ENCODE assay signal across 9 mouse cellular contexts in genomic region chr2:180755896-180756295, GRCm38 (mm10). TPM values are rescaled to one million over a fixed set of nuclear protein-coding genes. Genes with fewer than 3 reads are reported as not detected.
A peak's percentile ranks its signal among the peaks of the same experiment; 100 is the strongest.
DNase-seq lines count a peak whose midpoint lies in the region; ATAC-seq and TF ChIP-seq lines count a peak whose summit lies in the region.
"Had no signal": no experiment of that assay in that cellular context is flagged by ENCODE, and none has a peak within 500 bp of the region (broad histone marks: within the 10 kb centered on the region; RNA-seq: fewer than 3 reads in every experiment).

No protein-coding gene starts in this region.

- H3K4me1 ChIP-seq in stomach, embryonic 16.5 days (ENCODE audit: control insufficient read depth, insufficient read depth, low read length): no peaks in the 10 kb centered on the region
- H3K4me1 ChIP-seq in intestine, postnatal 0 days (replicated peaks; ENCODE audit: control insufficient read depth, insufficient read depth, low read length): no peaks in the 10 kb centered on the region
- H3K4me1 ChIP-seq: embryonic facial prominence, embryonic 15.5 days had no signal

- H3K9ac ChIP-seq in stomach, embryonic 16.5 days (ENCODE audit: low read length): no peak overlapping the region
- H3K9ac ChIP-seq in intestine, postnatal 0 days (ENCODE audit: low read depth, low read length): no peak overlapping the region
- H3K9ac ChIP-seq: embryonic facial prominence, embryonic 15.5 days had no signal

- H3K27me3 ChIP-seq in stomach, embryonic 16.5 days (ENCODE audit: control insufficient read depth, insufficient read depth, low read length): no peaks in the 10 kb centered on the region; the same call in 1 of the 2 replicates
- H3K27me3 ChIP-seq in intestine, postnatal 0 days (replicated peaks; ENCODE audit: control insufficient read depth, insufficient read depth, low read length): 0 out of 2 replicates have a peak, but pooled peaks cover 5% of the 10 kb centered on the region

- no peaks in the 10 kb centered on the region for H3K9me3 ChIP-seq in stomach, embryonic 16.5 days (replicated peaks; ENCODE audit: control insufficient read depth, low read length)
- no peaks in the 10 kb centered on the region for H3K9me3 ChIP-seq in intestine, postnatal 0 days (ENCODE audit: control insufficient read depth)
- H3K9me3 ChIP-seq: embryonic facial prominence, embryonic 15.5 days had no signal

- no peak overlapping the region for H3K4me3 ChIP-seq in stomach, embryonic 16.5 days (replicated peaks; ENCODE audit: low read length)
- H3K4me3 ChIP-seq in intestine, postnatal 0 days (ENCODE audit: low read depth, low read length): no peak overlapping the region
- H3K4me3 ChIP-seq: embryonic facial prominence, embryonic 15.5 days had no signal

- H3K27ac ChIP-seq in stomach, embryonic 16.5 days (ENCODE audit: low read length): no peak overlapping the region
- H3K27ac ChIP-seq in intestine, postnatal 0 days (ENCODE audit: low read depth, low read length): no peak overlapping the region
- H3K27ac ChIP-seq: embryonic facial prominence, embryonic 15.5 days had no signal

- no peak overlapping the region for H3K4me2 ChIP-seq in stomach, embryonic 16.5 days (ENCODE audit: low read depth, low read length)
- no peak overlapping the region for H3K4me2 ChIP-seq in intestine, postnatal 0 days (replicated peaks; ENCODE audit: low read depth)
- H3K4me2 ChIP-seq: embryonic facial prominence, embryonic 15.5 days had no signal

- peak; percentile 29; the same call in 1 of the 2 replicates for ATAC-seq in stomach, embryonic 16.5 days (ENCODE audit: insufficient read depth, low FRiP score)
- no peak for ATAC-seq in cerebellum, adult (ENCODE audit: insufficient number of reproducible peaks, low FRiP score, low TSS enrichment)
- no peak for ATAC-seq in intestine, postnatal 0 days

- whole genome bisulfite sequencing in stomach, embryonic 16.5 days: 5% methylated on average over 8 of the region's 8 CpGs
- WGBS in intestine, postnatal 0 days: 1% methylated on average over 8 of the region's 8 CpGs

- peak; percentile 41 to 72 for DNase-seq in adrenal gland, adult (ENCODE audit: inconsistent age in 2 of 2, low spot score in 1 of 2)
- no peak for DNase-seq in adrenal gland, adult 8-10 months
- peak; percentile 30 for DNase-seq in urinary bladder, postnatal 10 days (ENCODE audit: low spot score)
- no peak for DNase-seq in urinary bladder, adult 2 months (ENCODE audit: low spot score)
- peak; percentile 66 to 67 for DNase-seq in kidney, postnatal 25 days

- H3K36me3 ChIP-seq in stomach, embryonic 16.5 days (ENCODE audit: control insufficient read depth, insufficient read depth, low read length): no peaks in the 10 kb centered on the region
- H3K36me3 ChIP-seq in intestine, postnatal 0 days (ENCODE audit: control insufficient read depth, insufficient read depth): no peaks in the 10 kb centered on the region
- H3K36me3 ChIP-seq: embryonic facial prominence, embryonic 15.5 days had no signal

- TF ChIP-seq CTCF in intestine, postnatal 0 days (IDR thresholded peaks at IDR 0.05; ENCODE audit: low read depth): no peak

RNA-seq across cellular contexts. Expression of gene Bhlhe23, which starts 20.8 kb away (rescaled TPM):
- total RNA-seq in adrenal gland, adult 8-10 months (2022): not detected
- not detected in 2 replicates for polyA plus RNA-seq in urinary bladder, adult 2 months (2012; rRNA removed)
- not detected in 2 replicates for polyA plus RNA-seq in stomach, embryonic 16.5 days (2015; fragmentation: Nextera tagmentation; extraction: Ambion mirVana)
- polyA plus RNA-seq in intestine, postnatal 0 days (2015; fragmentation: Nextera tagmentation; extraction: Ambion mirVana): not detected in 2 replicates
- polyA plus RNA-seq: embryonic facial prominence, embryonic 15.5 days had no signal

RNA-seq across cellular contexts. Expression of gene Slc17a9, which starts 30.8 kb away (rescaled TPM):
- total RNA-seq in adrenal gland, adult 8-10 months (2022): 1 to 10 TPM in 2 of 4 experiments, under 1 TPM in 2; 0.81 to 2.3 (median 1.1) TPM
- polyA plus RNA-seq in urinary bladder, adult 2 months (2012; rRNA removed): 4.6 and 5.3 TPM in 2 replicates
- polyA plus RNA-seq in stomach, embryonic 16.5 days (2015; fragmentation: Nextera tagmentation; extraction: Ambion mirVana): 4.9 and 5.1 TPM in 2 replicates
- 2.3 and 3.1 TPM in 2 replicates for polyA plus RNA-seq in intestine, postnatal 0 days (2015; fragmentation: Nextera tagmentation; extraction: Ambion mirVana)

RNA-seq across cellular contexts. Expression of gene Gid8, which starts 46.0 kb away (rescaled TPM):
- total RNA-seq in adrenal gland, adult 8-10 months (2022): 10 to 100 TPM; 58.4 to 65.5 (median 64.0) TPM
- polyA plus RNA-seq in urinary bladder, adult 2 months (2012; rRNA removed): 59.7 and 64.6 TPM in 2 replicates
- 60.7 and 65.8 TPM in 2 replicates for polyA plus RNA-seq in stomach, embryonic 16.5 days (2015; fragmentation: Nextera tagmentation; extraction: Ambion mirVana)
- polyA plus RNA-seq in intestine, postnatal 0 days (2015; fragmentation: Nextera tagmentation; extraction: Ambion mirVana): 36.6 and 38.0 TPM in 2 replicates

RNA-seq across cellular contexts. Expression of gene Dido1, which starts 46.1 kb away (rescaled TPM):
- total RNA-seq in adrenal gland, adult 8-10 months (2022): 10 to 100 TPM; 41.3 to 60.8 (median 49.4) TPM
- 24.7 and 25.8 TPM in 2 replicates for polyA plus RNA-seq in urinary bladder, adult 2 months (2012; rRNA removed)
- polyA plus RNA-seq in stomach, embryonic 16.5 days (2015; fragmentation: Nextera tagmentation; extraction: Ambion mirVana): 23.9 and 26.7 TPM in 2 replicates
- polyA plus RNA-seq in intestine, postnatal 0 days (2015; fragmentation: Nextera tagmentation; extraction: Ambion mirVana): 7.8 and 9.3 TPM in 2 replicates

Comparison
In these comparisons a context has a peak if more than half of its experiments do, and no peak if none do; other contexts are left out.
1. DNase-seq: peak in adrenal gland, adult (2 of 2), urinary bladder, postnatal 10 days (single experiment) and kidney, postnatal 25 days (2 of 2); none in adrenal gland, adult 8-10 months (single experiment) and urinary bladder, adult 2 months (single experiment).